In genomic region chr11:3963155-3963554, GRCm38 (mm10) we compare ENCODE assay signal across 8 mouse cellular contexts. TPM values are rescaled to one million over a fixed set of nuclear protein-coding genes. Genes with fewer than 3 reads are reported as not detected.
DNase-seq lines count a peak whose midpoint lies in the region; ATAC-seq and TF ChIP-seq lines count a peak whose summit lies in the region.

No protein-coding gene starts in this region.

- in situ Hi-C loops in ES-E14 (cut with MboI; ENCODE audit: low sequenced_read_pairs in 2 of 2, unreplicated experiment in 2 of 2) = no loop called here

- peaks cover 5% of the 10 kb centered on the region for H3K36me3 ChIP-seq in heart, embryonic 12.5 days
- H3K36me3 ChIP-seq in ES-E14 (ENCODE audit: control insufficient read depth, insufficient read depth, low read length, poor library complexity, severe bottlenecking) = peaks cover 13% of the 10 kb centered on the region
- peaks cover under 1% of the 10 kb centered on the region for H3K36me3 ChIP-seq in forebrain, embryonic 15.5 days
- H3K36me3 ChIP-seq in limb, embryonic 15.5 days = peaks cover 5% of the 10 kb centered on the region
- no peaks in the 10 kb centered on the region; the same call in 1 of the 2 replicates for H3K36me3 ChIP-seq in splenic B cell, adult 2 months (ENCODE audit: control insufficient read depth, insufficient read depth, low read length, poor library complexity, severe bottlenecking)

- H3K27me3 ChIP-seq in heart, embryonic 12.5 days (replicated peaks) = peaks cover 6% of the 10 kb centered on the region; the same call in 1 of the 2 replicates
- no peaks in the 10 kb centered on the region for H3K27me3 ChIP-seq in forebrain, embryonic 15.5 days
- H3K27me3 ChIP-seq in limb, embryonic 15.5 days = no peaks in the 10 kb centered on the region
- H3K27me3 ChIP-seq in splenic B cell, adult 2 months (ENCODE audit: control insufficient read depth, insufficient read depth, low read length, poor library complexity, severe bottlenecking) = no peaks in the 10 kb centered on the region; the same call in 1 of the 2 replicates

- peak overlapping the region; percentile 82 for H3K4me2 ChIP-seq in heart, embryonic 12.5 days
- H3K4me2 ChIP-seq in forebrain, embryonic 15.5 days (replicated peaks) = peak overlapping the region; percentile 72
- peak overlapping the region; percentile 67 for H3K4me2 ChIP-seq in limb, embryonic 15.5 days

- no peaks in the 10 kb centered on the region for H3K9me3 ChIP-seq in heart, embryonic 12.5 days (replicated peaks)
- no peaks in the 10 kb centered on the region for H3K9me3 ChIP-seq in ES-E14 (ENCODE audit: control insufficient read depth, insufficient read depth, low read depth, low read length)
- H3K9me3 ChIP-seq in forebrain, embryonic 15.5 days = no peaks in the 10 kb centered on the region
- no peaks in the 10 kb centered on the region for H3K9me3 ChIP-seq in limb, embryonic 15.5 days

- ATAC-seq in heart, embryonic 12.5 days (ENCODE audit: insufficient number of reproducible peaks, low FRiP score) = no peak
- peak; percentile 35 for ATAC-seq in forebrain, embryonic 15.5 days (replicated peaks)
- no peak for ATAC-seq in limb, embryonic 15.5 days (ENCODE audit: insufficient number of reproducible peaks, low FRiP score, low TSS enrichment, low read depth)
- ATAC-seq in inflammation-experienced regulatory T-cells, adult 6 months = no peak

- H3K27ac ChIP-seq in heart, embryonic 12.5 days (ENCODE audit: poor library complexity, severe bottlenecking) = no peak overlapping the region
- peak overlapping the region; percentile 37 for H3K27ac ChIP-seq in ES-E14 (ENCODE audit: insufficient read depth, low read depth, low read length, poor library complexity, severe bottlenecking)
- H3K27ac ChIP-seq in forebrain, embryonic 15.5 days (replicated peaks) = peak overlapping the region; percentile 50; the same call in 1 of the 2 replicates
- 0 out of 2 replicates have a peak overlapping the region, but pooled peaks have one; percentile 75 for H3K27ac ChIP-seq in limb, embryonic 15.5 days

- peak overlapping the region; percentile 97 for H3K4me3 ChIP-seq in heart, embryonic 12.5 days
- peak overlapping the region; percentile 58 to 83 for H3K4me3 ChIP-seq in ES-E14 (ENCODE audit: insufficient read depth in 1 of 2, low read depth in 1 of 2, low read length in 2 of 2, poor library complexity in 1 of 2, severe bottlenecking in 1 of 2)
- H3K4me3 ChIP-seq in forebrain, embryonic 15.5 days = peak overlapping the region; percentile 89
- peak overlapping the region; percentile 86 for H3K4me3 ChIP-seq in limb, embryonic 15.5 days

- DNase-seq in heart, adult 9 months (ENCODE audit: low spot score in 2 of 2) = no peak
- peak; percentile 80 for DNase-seq in ES-E14 (ENCODE audit: low read depth, low spot score)
- DNase-seq in splenic B cell, adult 2 months (ENCODE audit: low read depth, low spot score) = peak; percentile 57
- no peak for DNase-seq in adrenal gland, adult 18-20 months (ENCODE audit: low spot score in 2 of 2)

- 86% methylated on average over 10 of the region's 10 CpGs for WGBS in heart, embryonic 12.5 days
- 87% methylated on average over 10 of the region's 10 CpGs for WGBS in forebrain, embryonic 15.5 days
- WGBS in limb, embryonic 15.5 days = 89% methylated on average over 10 of the region's 10 CpGs

- peak overlapping the region; percentile 49; the same call in 1 of the 2 replicates for H3K9ac ChIP-seq in heart, embryonic 12.5 days
- H3K9ac ChIP-seq in ES-E14 (ENCODE audit: insufficient read depth, low read depth, low read length, poor library complexity, severe bottlenecking) = peak overlapping the region; percentile 33
- no peak overlapping the region for H3K9ac ChIP-seq in forebrain, embryonic 15.5 days (replicated peaks)
- H3K9ac ChIP-seq in limb, embryonic 15.5 days = no peak overlapping the region

- H3K4me1 ChIP-seq in heart, embryonic 12.5 days (replicated peaks) = peaks cover 7% of the 10 kb centered on the region
- peaks cover 0 to 7% of the 10 kb centered on the region in 2 experiments; a peak in 1 of 4 replicates for H3K4me1 ChIP-seq in ES-E14 (ENCODE audit: control insufficient read depth in 2 of 2, insufficient read depth in 2 of 2, low read length in 2 of 2, poor library complexity in 1 of 2)
- peaks cover 16% of the 10 kb centered on the region for H3K4me1 ChIP-seq in forebrain, embryonic 15.5 days
- H3K4me1 ChIP-seq in limb, embryonic 15.5 days = peaks cover 12% of the 10 kb centered on the region

TF ChIP-seq in ES-E14, 5 proteins besides CTCF, POLR2A, EP300 and RAD21:
- TF ChIP-seq ZC3H11A (IDR thresholded peaks at IDR 0.05; ENCODE audit: borderline replicate concordance, low read depth, low read length) = no peak
- no peak for TF ChIP-seq ZNF384 (IDR thresholded peaks at IDR 0.05; ENCODE audit: low read depth, low read length)
- no peak for TF ChIP-seq MAFK (IDR thresholded peaks at IDR 0.05; ENCODE audit: insufficient read depth, low read depth, low read length)
- no peak for TF ChIP-seq HCFC1 (IDR thresholded peaks at IDR 0.05; ENCODE audit: borderline replicate concordance, insufficient read depth, low read length)
- no peak for TF ChIP-seq CHD2 (IDR thresholded peaks at IDR 0.05; ENCODE audit: low read depth, low read length)

RNA-seq across cellular contexts. Expression of gene Pes1, which starts 0.6 kb away (rescaled TPM):
- 57.1 and 63.3 TPM in 2 replicates for polyA plus RNA-seq in heart, embryonic 12.5 days (2016; fragmentation: Nextera tagmentation; extraction: Ambion mirVana)
- 128 and 143 TPM in 2 replicates for total RNA-seq in ES-E14 (2012; rRNA removed)
- 70.5 and 71.6 TPM in 2 replicates for polyA plus RNA-seq in forebrain, embryonic 15.5 days (2015; fragmentation: Nextera tagmentation; extraction: Ambion mirVana)
- polyA plus RNA-seq in limb, embryonic 15.5 days (2015; fragmentation: Nextera tagmentation; extraction: Ambion mirVana) = 76.6 and 77.4 TPM in 2 replicates
- polyA plus RNA-seq in inflammation-experienced regulatory T-cells, adult 6 months (2017; shearing (Covaris generic)) = 10 to 100 TPM; 51.8 to 88.6 (median 72.7) TPM
- total RNA-seq in adrenal gland, adult 18-20 months (2021) = 10 to 100 TPM; 52.4 to 55.6 TPM

RNA-seq across cellular contexts. Expression of gene 4930556J24Rik, which starts 13.4 kb away (rescaled TPM):
- polyA plus RNA-seq in heart, embryonic 12.5 days (2016; fragmentation: Nextera tagmentation; extraction: Ambion mirVana) = 0.22 TPM in 1 of 2 replicates, not detected in the other
- 0.76 and 1.3 TPM in 2 replicates for total RNA-seq in ES-E14 (2012; rRNA removed)
- polyA plus RNA-seq in forebrain, embryonic 15.5 days (2015; fragmentation: Nextera tagmentation; extraction: Ambion mirVana) = not detected in 2 replicates
- polyA plus RNA-seq in limb, embryonic 15.5 days (2015; fragmentation: Nextera tagmentation; extraction: Ambion mirVana) = 0.15 TPM in 1 of 2 replicates, not detected in the other
- under 1 TPM in 1 of 3 experiments, not detected in 2; 0.50 TPM for polyA plus RNA-seq in inflammation-experienced regulatory T-cells, adult 6 months (2017; shearing (Covaris generic))
- total RNA-seq in adrenal gland, adult 18-20 months (2021) = not detected

RNA-seq across cellular contexts. Expression of gene Gal3st1, which starts 20.3 kb away (rescaled TPM):
- polyA plus RNA-seq in heart, embryonic 12.5 days (2016; fragmentation: Nextera tagmentation; extraction: Ambion mirVana) = 0.19 and 0.32 TPM in 2 replicates
- 4.0 and 4.9 TPM in 2 replicates for total RNA-seq in ES-E14 (2012; rRNA removed)
- polyA plus RNA-seq in forebrain, embryonic 15.5 days (2015; fragmentation: Nextera tagmentation; extraction: Ambion mirVana) = 1.5 and 2.0 TPM in 2 replicates
- polyA plus RNA-seq in limb, embryonic 15.5 days (2015; fragmentation: Nextera tagmentation; extraction: Ambion mirVana) = 2.6 and 3.0 TPM in 2 replicates
- not detected for polyA plus RNA-seq in inflammation-experienced regulatory T-cells, adult 6 months (2017; shearing (Covaris generic))
- not detected for total RNA-seq in adrenal gland, adult 18-20 months (2021)

RNA-seq across cellular contexts. Expression of gene Tcn2, which starts 31.2 kb away (rescaled TPM):
- 73.3 and 74.2 TPM in 2 replicates for polyA plus RNA-seq in heart, embryonic 12.5 days (2016; fragmentation: Nextera tagmentation; extraction: Ambion mirVana)
- 32.4 and 44.3 TPM in 2 replicates for total RNA-seq in ES-E14 (2012; rRNA removed)
- 14.1 and 15.3 TPM in 2 replicates for polyA plus RNA-seq in forebrain, embryonic 15.5 days (2015; fragmentation: Nextera tagmentation; extraction: Ambion mirVana)
- 49.4 and 56.2 TPM in 2 replicates for polyA plus RNA-seq in limb, embryonic 15.5 days (2015; fragmentation: Nextera tagmentation; extraction: Ambion mirVana)
- polyA plus RNA-seq in inflammation-experienced regulatory T-cells, adult 6 months (2017; shearing (Covaris generic)) = 10 to 100 TPM; 11.0 to 29.1 (median 23.6) TPM
- total RNA-seq in adrenal gland, adult 18-20 months (2021) = 100 to 1,000 TPM; 113 to 133 TPM

RNA-seq across cellular contexts. Expression of gene Slc35e4, which starts 48.7 kb away (rescaled TPM):
- 6.2 and 6.3 TPM in 2 replicates for polyA plus RNA-seq in heart, embryonic 12.5 days (2016; fragmentation: Nextera tagmentation; extraction: Ambion mirVana)
- total RNA-seq in ES-E14 (2012; rRNA removed) = 13.9 and 18.2 TPM in 2 replicates
- polyA plus RNA-seq in forebrain, embryonic 15.5 days (2015; fragmentation: Nextera tagmentation; extraction: Ambion mirVana) = 13.2 and 13.7 TPM in 2 replicates
- polyA plus RNA-seq in limb, embryonic 15.5 days (2015; fragmentation: Nextera tagmentation; extraction: Ambion mirVana) = 6.7 and 9.2 TPM in 2 replicates
- polyA plus RNA-seq in inflammation-experienced regulatory T-cells, adult 6 months (2017; shearing (Covaris generic)) = 1 to 10 TPM; 1.3 to 2.3 (median 1.5) TPM
- 1 to 10 TPM; 4.2 to 8.5 TPM for total RNA-seq in adrenal gland, adult 18-20 months (2021)

Comparison
In these comparisons a context has a peak if more than half of its experiments do, and no peak if none do; other contexts are left out.
1. H3K9ac ChIP-seq: peak in heart, embryonic 12.5 days (single experiment) and ES-E14 (single experiment); none in forebrain, embryonic 15.5 days (single experiment) and limb, embryonic 15.5 days (single experiment).
2. DNase-seq: peak in ES-E14 (single experiment) and splenic B cell, adult 2 months (single experiment); none in heart, adult 9 months (0 of 2) and adrenal gland, adult 18-20 months (0 of 2).
3. Peak in every context shown above with its lines, with median percentiles within 50 percentile points of each other: H3K4me2 ChIP-seq and H3K4me3 ChIP-seq.